Mouse (Mus musculus) cerebellum, adult 2 months (tissue): Measurements from ENCODE around the gene Phlda2.

Source experiments
- CTCF ChIP-seq: fragments of 200-500 bp; IDR thresholded peaks from 2 replicates; pipeline ENCODE4 v1.5.1; 2011; ENCODE audit warnings: low read depth, mild to moderate bottlenecking, control low read depth, low read length, moderate library complexity, borderline replicate concordance; ENCODE audit not compliant: insufficient read depth
- POLR2A ChIP-seq: fragments of 200-500 bp; IDR thresholded peaks from 2 replicates; pipeline ENCODE4 v1.6.1; 2011; ENCODE audit warnings: low read length, control low read depth, borderline replicate concordance; ENCODE audit not compliant: insufficient read depth

DNA sequence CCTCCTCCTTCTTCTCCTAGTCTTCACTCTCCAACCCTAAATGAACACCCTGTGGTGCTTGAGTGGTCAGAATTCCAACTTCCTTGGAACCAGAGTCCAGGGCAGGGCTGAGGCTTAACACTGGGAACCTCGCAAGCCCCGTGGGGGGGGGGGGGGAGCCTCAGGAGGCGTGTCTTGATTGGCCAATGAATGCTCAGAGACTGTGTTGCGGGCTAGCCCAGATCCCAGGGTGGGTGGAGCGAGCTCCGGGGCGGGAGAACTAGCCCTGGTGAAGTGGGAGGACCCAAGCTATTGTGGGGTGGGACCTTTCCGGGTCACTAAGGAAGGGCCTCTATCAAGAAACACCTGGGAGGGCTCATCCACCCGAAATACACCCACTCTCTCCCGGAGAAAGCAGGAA lies 28.1 kb downstream of the Phlda2 start:
- TF ChIP-seq CTCF (no peak), POLR2A (no peak)
